Mouse (Mus musculus): Measurements from ENCODE around the gene Tgif2lx2. TPM values are rescaled to one million over a fixed set of nuclear protein-coding genes. Genes with fewer than 3 reads are reported as not detected.
"Not testable (repeated sequence)": the region's sequence is repeated elsewhere in the genome, so short reads cannot be mapped to it uniquely, and the experiment has no call there.

Gene Tgif2lx2
- total RNA-seq (2021): not detected
- long read RNA-seq, experiment 1: 0 reads
- long read RNA-seq, experiment 2: 0 reads

DNA sequence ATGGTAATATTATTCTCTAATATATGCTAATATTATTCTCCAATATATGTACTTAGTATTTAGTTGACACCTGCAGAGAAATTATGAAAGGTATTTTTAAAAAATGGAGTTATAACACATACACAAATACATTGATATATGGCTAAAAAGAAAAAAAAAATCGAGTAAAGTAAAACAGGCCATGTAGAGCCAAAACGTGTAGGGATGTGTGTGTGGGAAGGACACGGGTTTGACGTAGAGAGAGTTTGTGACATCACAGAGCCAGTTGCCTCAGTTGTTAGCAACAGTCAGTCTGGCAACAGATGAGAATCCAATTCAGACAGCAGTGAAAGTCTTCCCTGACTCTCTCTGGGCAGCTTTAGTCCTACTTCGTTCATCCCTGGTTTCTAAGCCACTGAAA lies at the start of gene Tgif2lx2:
TSS of gene Tgif2lx2 (plus strand) at position 301 of the 400 bp plus-strand sequence.
- DNase-seq (ENCODE audit: low spot score in 2 of 2): not testable (repeated sequence)

Other genes starting within 250 kb of the Tgif2lx2 start
- gene Tgif2lx1, start 53.5 kb downstream of the Tgif2lx2 start, total RNA-seq (2021): not detected